Mouse (Mus musculus): ENCODE results near the gene Camk2n1.
"Not testable (repeated sequence)": the region's sequence is repeated elsewhere in the genome, so short reads cannot be mapped to it uniquely, and the experiment has no call there.

The Camk2n1 gene

DNA sequence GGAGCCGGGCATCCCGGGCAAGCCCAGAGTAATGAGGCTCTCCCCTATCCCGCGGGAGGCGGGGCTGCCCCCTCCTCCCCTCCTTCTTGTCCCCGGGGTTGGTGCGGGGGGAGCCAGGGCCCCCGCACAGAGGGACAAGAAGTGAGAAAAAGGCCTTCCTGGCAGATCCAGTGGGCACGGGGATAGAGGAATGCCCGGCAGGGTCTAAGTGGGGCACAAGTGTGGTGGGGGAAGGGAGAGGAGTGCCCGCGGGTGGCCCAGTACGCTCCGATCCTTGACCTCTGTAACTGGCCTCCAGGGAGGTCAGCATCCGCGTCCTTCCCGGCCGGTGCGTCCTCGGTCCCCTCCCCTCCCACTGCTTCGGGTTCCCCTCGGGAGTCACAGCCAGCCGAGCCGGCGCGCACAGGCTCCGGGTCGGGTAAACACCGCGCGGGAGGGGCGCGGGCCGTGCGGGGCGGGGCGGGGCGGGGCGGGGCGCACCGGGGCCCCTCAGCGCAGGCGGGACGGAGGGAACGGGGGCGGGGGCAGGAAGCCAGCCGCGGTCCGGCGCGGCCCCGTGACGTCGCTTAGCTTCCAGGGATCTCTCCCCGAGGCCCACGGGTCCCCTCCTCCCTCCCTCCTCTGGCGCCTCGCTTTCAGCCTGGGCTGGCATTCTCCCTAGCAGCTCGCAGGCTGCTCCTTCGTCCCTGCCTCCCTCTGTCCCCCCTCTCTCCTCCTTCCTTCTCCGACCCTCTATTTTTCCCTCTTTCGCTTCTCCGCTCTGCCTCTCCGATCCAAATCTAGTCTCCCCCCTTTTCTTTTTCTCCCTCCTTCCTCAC lies at the start of gene Camk2n1:
Gene Camk2n1 (plus strand): TSS at position 562 of the 818 bp plus-strand sequence.
- DNase-seq (ENCODE audit: low read depth) = peak; percentile 35

DNA sequence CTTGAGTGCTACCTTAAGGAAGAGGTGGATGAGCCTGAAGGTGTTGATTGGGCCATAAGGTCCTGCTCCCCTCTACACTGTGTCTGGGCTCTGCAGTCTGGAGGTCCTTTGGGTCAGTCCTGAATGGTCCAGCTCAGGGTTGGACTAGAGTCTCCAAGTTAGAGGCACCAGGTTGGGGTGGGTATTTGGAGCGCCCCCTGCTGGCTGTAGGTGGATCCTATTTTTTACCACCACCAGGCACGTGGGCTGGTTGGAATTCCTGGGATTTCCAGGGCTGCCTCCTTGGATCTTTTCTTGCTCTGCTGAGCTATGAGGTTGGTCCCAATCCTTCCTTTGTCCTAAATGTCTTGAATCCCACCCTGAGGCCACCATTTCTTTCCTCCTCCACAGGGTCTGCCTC lies 49.3 kb upstream of the Camk2n1 start:
- peak; percentile 57 for DNase-seq (ENCODE audit: low read depth)

DNA sequence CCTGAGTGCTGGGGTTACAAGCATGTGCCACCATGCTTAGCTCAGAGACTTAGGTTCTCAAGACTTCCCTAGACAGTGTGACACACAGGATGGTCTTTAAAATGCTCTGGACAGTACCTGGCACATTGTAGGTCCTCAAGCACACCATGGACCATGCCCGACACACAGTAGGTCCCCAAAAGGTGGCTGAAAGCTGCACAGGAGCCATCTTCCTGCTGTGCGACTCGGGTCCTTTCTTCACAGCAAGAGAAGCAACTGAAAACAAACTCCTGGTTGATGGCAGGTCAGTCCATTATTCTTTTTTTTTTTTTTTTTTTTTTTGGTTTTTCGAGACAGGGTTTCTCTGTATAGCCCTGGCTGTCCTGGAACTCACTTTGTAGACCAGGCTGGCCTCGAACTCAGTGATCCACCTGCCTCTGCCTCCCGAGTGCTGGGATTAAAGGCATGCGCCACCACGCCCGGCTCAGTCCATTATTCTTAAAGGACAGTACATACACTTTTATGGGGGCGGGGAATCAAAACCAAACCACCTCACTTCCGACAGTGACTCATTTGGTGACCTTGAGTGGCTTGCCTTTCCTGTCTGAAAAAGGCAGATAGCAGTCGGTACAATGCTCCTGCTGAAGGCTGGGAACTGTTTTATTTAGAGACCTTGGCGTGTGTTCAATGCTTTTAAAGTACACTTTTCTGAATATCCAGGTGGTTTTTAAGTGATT lies 46.5 kb upstream of the Camk2n1 start:
- DNase-seq (ENCODE audit: low read depth) = no peak

DNA sequence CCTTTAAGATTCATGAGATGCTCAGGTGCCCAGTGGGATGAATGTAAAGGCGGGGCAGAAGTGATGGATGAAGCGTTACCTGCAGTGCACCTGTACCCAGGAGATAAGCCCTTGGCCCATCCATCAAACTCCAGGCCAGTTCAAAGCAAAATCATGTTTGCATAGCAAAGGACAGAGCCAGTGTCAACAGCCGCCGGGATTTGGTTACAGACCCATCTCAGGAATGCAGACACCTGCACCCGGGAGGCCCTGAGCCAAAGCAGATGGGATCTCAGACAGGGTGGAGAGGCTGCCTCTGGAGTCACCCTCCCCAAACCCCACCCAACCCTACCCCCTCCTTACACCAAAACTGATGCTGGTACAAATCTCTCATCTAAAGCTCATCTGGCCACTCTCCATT lies 43.1 kb upstream of the Camk2n1 start:
- no peak for DNase-seq (ENCODE audit: low read depth)

DNA sequence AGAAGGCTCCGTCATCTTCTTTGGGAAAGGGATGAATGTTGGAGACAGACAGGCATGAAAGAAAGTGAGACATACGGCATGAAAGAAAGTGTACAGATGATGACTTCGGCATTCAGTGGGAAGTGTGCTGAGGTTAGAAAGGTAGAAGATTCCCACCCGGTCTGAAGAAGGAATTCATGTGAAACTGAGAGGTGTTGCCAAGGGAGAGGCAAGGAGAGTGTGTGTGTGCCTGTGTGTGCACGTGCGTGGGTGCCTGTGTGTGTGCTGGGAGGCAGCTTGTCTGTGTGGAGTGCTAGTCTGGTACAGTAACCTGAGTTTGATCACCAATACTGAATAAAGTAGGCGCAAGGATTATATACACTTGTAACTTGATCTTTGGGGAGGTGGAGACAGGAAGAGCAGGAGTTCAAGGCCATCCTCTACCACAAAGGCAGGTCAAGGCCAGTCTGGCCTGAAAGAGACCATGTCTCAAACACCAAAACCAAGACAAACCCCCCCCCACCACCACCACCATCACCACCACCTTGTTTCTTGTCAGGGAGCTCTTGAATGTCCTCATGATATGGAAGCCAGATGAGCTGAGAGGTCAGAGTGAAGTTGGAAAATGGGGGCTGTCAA lies 42.5 kb upstream of the Camk2n1 start:
- no peak for DNase-seq (ENCODE audit: low read depth)

DNA sequence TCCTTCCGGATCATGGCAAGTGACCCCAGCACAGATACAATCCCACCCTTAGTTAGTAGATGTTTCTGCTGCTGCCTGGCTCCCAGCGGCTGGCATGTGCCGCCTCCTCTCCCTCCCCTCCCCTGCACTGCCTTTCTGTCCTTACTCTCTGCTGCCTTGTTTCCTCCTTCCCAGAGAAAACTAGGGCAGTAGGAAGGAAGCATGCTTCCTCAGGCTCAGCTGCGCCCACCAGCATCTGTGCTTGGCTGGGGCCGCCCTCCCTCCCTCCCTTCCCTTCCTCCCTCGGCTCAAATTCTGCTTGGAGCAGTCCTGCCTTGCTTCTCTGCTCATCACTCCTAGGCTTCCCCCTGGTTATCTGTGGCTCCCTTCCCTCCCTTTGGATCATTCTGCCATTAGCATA lies 39.4 kb upstream of the Camk2n1 start:
- no peak for DNase-seq (ENCODE audit: low read depth)

DNA sequence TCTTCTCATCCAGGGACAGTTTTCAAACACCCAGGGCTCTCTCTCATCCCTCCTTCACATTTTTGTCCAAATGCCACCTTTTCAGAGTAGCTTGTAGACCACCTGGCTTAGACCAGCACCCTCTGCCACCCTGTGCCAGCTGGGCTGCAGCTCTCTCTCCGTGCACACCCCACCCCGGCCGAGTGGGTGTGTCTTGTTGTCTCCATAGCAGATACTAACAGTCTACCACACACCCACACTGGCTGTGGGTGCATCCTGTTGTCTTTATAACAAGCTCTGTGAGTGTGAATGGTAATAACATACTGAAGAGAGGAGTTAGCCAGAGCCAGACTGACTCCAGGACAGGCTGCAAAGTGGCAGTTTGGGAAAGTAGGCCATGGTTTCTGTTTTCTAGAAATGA lies 38.1 kb upstream of the Camk2n1 start:
- DNase-seq (ENCODE audit: low read depth) = no peak

DNA sequence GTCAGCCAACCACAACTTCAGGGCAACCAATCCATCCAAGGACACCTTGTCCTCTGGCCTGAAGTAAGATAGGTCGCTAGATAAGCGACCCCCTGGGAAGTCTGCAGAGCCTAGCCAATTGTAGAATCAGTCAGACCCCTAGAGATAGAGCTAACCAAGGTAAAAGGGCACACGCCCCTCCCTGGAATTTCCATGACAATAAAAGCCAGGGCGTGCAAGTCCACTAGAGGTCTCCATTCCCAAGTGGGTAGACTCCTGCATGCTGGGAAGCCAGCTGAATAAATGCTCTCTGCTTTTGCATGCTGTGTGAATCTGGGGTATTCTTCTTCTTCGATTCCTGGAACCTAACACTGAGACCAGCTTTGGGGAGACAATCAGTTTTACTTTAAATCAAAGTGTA lies 37.7 kb upstream of the Camk2n1 start:
- DNase-seq (ENCODE audit: low read depth) = no peak

DNA sequence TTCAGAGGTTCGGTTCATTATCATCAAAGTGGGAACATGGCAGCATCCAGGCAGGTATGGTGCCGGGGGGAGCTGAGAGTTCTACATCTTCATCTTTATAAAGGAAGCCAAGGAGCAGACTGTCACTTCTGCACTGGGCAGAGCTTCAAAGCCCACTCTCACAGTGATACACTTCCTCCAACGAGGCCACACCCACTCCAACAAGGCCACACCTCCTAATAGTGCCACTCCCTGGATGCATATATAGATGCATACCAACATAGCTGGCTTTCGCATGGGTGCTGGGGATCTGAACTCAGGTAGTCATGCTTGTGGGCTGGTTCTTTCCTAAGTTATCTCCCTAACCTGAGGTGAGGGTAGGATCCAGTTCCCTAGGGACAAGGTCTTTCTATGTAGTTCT lies 36.2 kb upstream of the Camk2n1 start:
- no peak for DNase-seq (ENCODE audit: low read depth)

DNA sequence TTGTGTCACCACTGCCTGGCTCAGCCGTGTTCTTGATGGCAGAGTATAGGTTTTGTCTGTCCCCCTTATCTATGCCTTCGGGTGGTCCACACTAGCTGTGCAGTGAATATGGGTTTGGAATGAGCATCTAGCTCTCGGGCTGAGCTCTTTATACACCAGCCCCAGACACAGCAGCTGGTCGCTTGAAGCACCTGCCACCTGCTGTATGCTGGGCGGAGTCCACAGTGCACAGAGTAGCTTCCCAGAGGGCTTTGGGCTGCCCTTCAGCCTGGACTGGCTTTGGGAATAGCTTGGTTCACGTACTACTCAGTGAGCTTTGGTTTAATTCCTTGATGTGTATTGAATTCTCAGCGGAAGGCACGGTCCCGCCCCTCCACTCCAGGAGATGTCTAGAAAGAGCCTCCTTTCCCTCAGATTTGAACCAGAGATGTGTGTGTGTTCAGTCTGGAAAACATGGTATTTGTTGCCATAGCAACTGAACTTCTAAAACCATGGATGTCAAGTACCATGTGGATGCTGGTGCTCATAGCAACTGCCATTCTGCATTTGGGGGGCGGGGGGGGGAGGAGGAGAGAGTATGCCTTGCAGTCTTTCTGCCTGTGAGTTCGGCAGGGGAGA lies 35.7 kb upstream of the Camk2n1 start:
- DNase-seq (ENCODE audit: low read depth) = no peak

DNA sequence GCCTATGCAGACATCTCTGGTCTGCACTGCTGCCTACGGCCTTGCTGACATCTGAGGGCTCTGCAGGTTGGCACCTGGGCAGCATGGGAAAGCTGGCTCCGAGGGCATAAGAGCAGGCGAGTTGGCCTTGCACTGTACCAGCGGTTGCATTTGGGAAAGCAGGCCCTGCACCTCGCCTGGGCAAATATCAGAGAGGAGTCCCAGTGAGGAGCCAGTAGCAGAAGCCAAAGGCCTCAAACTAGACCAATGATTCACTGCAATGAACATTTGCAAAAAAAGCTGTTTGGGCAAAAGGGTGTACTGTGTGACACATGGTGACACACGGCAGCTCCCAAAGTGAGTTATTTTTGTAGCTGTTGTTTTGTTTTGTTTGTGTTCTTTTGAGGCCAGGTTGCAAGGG lies 29.1 kb upstream of the Camk2n1 start:
- DNase-seq (ENCODE audit: low read depth) = no peak

DNA sequence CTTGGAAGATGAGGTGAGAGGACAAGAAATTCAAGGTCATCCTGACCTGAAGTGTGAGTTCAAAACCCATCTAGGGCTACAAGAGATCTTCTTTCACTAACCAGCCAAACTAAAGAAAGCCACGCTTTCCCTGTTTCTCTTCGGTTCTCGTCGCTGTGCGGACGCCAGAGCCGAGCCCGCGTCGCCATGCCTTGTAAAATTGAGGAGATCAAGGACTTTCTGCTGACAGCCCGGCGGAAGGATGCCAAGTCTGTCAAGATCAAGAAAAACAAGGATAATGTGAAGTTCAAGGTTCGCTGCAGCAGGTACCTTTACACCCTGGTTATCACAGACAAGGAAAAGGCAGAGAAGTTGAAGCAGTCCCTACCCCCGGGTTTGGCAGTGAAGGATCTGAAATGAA lies 28.5 kb upstream of the Camk2n1 start:
- not testable (repeated sequence) for DNase-seq (ENCODE audit: low read depth)

DNA sequence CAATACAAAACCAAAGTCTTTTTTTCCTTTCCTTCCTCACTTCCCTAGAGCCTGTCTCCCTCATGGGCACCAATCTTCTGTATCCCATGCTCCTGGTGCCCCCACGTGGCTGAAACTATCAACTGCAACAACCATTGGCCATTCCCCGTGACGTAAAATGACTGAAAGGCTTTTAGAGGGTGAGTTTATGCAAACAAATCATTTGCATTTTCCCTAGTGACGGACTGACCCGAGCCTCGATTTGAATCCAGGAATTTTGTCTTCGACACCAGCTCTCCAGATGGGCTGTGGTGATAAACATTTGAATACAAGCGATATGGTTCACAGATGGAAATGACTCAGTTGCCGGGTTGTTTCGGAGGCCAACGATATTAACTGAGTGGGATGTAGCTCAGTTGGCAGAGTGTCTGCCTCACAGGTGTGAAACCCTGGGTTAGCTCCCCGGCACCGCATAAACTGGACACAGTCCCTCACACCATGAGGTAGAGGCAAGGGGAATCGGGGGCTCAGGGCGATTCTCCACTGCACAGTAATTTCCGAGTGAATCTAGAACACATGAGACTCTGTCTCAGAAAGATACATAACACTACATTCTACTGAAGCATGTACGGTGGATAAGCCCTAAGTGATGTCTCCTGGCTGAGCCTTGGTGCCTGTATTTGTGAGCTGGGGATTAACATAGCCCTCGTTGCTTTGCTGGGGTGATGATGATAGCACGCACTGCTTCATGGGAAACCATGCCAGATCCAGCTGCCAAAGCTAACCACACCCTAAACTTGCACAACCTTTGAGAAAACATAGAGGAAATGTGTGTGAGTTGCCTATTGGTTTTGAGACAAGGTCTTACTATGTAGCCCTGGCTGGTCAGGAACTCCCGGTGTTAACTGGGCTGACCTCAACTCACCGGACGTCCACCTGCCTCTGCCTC lies 27.1 kb upstream of the Camk2n1 start:
- peak; percentile 69 for DNase-seq (ENCODE audit: low read depth)

DNA sequence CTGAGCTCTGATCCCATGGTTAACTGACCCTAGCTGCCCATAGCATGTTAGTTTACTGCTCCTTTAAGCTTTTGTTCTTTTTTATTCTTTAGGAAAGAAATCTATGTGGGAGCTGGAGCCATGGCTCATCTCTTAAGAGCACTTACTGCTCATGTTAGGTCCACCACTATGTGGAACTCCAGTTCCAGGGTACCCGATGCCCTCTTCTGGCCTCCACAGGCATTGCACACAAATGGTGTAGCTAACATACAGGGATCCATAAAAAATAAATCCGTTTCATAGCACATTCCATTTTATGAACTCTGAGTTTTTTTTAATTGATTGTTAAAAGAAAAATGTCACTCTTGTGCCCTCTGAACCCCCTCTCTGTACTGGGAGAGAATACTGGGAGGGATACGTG lies 24.3 kb upstream of the Camk2n1 start:
- peak; percentile 39 for DNase-seq (ENCODE audit: low read depth)

DNA sequence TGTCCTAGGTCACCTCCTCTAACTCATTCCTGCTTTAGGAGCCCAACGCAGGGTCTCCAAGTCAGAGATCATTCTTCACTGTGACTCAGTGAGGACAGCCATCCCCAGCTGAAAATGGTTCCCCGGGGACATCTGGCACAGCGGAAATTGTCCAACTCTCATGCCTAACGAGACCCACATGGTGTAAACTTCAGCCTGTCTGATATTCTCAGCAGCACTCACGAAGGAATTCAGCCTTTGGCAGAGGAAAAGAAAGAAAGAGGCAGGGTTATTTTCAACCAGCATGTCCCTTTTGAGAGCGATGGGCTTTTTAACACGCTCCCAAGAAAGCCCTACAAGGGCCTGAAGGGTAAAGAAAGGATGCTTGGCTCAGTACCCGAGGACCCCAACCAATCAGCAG lies 22.8 kb upstream of the Camk2n1 start:
- no peak for DNase-seq (ENCODE audit: low read depth)

DNA sequence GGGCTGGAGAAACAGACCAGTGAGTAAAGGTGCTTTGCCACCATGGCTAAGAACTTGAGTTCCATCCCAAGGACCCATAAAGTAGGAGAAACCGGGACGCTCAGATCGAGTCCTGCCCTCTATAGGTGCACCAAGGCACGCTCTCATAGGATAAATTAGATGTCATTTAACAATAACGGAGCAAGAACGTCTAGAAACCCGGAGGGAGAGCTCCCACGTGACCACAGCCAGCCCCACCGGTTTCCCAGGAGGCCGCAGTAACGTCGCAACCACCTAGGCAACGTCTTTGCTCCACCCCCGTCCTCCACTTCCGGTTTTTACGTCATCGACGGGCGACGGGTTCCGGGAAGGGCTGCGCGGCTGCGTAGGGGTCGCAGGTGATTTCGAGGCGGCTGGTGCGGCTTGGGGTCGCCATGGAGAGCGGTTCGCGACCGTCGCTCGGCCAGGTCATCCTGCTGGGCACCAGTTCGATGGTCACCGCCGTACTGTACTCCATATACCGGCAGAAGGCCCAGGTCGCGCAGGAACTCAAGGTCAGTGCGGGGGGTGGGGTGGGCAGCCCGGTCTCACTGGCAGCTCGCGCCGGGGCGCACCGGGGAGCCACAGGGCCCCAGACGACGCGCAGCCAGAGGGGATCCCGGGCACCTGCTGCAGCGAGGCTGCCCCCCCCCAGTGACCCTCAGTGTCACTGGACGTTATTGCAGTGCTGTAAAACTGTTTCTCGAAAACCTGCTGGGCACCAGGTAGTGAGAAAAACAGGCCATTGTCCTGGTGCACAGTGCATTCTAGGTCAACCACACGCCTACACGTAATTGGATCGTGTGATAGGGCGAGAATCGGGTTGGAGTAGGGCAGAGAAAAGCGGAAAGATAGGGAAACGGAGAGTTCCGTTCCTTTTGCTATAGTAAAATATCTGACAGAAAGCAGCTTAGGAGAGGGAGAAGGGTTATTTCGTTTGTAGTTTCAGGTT lies 19.5 kb upstream of the Camk2n1 start, which contains the start of gene Mul1:
Gene Mul1 (plus strand): TSS at position 325 of the 970 bp plus-strand sequence.
- DNase-seq (ENCODE audit: low read depth) = peak; percentile 95

DNA sequence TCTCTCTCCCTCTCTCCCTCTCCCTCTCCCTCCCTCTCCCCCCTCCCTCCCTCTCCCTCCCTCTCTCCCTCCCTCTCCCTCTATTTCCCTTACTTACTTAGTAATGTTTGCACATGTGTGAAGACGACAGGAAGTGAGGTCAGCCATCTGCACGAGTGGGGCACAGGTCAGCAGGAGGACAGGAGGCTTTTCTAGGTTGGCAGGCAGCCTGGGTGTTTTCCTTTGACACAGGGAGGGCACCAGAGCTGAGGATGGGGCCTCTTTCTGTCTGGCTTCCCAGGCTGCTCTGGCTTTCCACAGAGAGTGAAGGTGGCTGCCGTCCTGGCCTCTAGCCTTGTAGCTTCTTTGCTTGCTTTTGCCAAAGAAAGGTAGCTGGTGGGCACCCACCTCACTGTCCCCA lies 14.1 kb upstream of the Camk2n1 start:
- no peak for DNase-seq (ENCODE audit: low read depth)

DNA sequence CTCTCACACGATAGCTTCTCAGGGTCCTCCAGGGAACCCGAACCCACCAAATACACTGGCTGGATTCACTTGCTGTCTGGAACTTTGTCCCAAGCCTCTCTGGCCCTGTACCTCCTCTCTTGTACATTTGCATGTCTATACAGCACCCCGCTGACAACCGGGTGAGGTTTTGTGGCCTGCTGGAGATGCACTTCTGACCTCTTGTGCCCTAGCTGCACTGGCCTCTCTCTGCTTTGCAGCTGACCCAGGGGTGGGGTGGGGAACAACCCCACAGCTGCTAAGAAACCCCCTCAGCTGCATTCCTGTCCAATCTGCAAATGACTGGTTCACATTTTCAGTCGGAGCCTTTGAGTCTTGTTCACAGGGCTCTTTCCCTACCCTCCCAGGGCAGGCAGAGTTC lies 9.2 kb upstream of the Camk2n1 start:
- DNase-seq (ENCODE audit: low read depth) = no peak

DNA sequence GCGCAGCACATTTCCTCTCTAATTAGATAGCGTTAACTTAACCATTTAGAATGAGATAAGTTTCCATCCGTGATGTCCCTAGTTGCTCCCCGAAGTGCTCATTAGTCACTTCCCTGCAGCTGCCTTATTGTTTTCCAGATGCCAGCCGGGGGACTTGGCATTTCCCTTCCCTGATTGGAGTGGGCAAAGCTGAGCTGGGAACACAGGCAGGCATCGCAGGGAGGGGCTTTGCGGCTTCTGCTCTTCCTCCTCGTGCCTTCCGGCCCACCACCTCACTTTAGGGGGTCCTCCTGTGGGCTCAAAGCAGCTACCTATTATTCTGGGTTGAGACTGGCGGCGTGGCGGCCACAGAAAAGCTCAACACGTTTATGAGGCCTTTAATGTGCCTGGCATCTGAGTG lies 7.1 kb upstream of the Camk2n1 start:
- DNase-seq (ENCODE audit: low read depth) = no peak

DNA sequence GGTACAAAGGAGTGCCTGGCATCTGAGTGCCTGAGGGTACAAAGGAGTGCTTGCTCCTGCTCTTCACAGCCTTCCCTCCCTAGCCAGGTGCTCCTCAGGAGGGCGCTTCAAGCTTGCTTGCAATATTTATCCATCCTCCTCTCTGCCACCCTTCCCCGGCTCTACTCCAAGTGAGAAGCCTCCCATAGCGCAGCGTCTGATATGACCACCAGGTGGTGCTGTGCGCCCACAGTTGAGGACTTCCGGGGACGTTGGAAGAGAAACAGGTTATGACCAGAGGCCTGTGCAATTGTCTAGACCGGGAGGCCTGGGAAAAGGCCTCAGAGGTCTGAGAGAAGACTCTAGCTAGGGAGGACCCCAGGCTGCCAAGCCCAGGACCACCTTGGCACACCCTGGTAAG lies 6.7 kb upstream of the Camk2n1 start:
- peak; percentile 91 for DNase-seq (ENCODE audit: low read depth)

Measured in naive thymus-derived CD4-positive, alpha-beta T cell, adult 2 months (primary cell).